Mouse (Mus musculus): ENCODE measurements around the gene Mrpl28. TPM values are rescaled to one million over a fixed set of nuclear protein-coding genes. Genes with fewer than 3 reads are reported as not detected.
A peak's percentile ranks its signal among the peaks of the same experiment; 100 is the strongest.

The Mrpl28 gene
- polyA plus RNA-seq, 2 experiments, result 58.0 to 121 TPM

GRCm38 (mm10) chr17:26115205-26115898 lies 7.9 kb upstream of the Mrpl28 start:
- no peak for DNase-seq (ENCODE audit: low read depth in 3 of 3, low spot score in 3 of 3)
- H3K27ac ChIP-seq, result no peak overlapping the region

DNA sequence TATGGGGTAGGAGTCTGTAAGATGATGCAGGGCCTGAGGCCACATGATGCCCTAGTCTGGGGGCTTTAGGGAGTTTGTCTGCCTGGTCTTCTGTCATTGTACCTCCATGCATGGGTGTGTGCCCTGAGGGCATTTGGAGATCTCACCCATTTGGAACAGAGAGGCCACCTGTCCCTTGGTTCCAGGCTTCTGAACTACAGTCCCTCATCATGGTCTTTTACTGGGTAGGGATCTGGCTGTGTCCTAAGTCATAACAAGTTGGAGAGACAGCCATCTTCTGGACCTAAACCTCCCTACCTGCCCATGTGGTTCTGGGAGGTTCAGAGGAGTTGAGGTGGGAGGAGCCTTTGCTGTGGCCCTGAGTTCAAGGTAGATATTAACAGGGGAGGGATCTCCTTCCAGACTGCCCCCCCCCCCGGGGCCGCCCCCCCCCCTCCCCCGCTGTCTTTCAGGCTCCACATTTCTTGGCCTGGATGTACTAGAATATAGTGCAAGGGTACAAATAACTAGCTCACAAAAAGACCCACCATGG lies 7.3 kb upstream of the Mrpl28 start:
- no peak overlapping the region for H3K9ac ChIP-seq (replicated peaks)
- TF ChIP-seq CTCF (IDR thresholded peaks at IDR 0.05; ENCODE audit: low read depth), result no peak
- no peak for TF ChIP-seq EP300 (IDR thresholded peaks at IDR 0.05; ENCODE audit: low read depth)
- no peak overlapping the region for H3K4me3 ChIP-seq (ENCODE audit: insufficient read depth in 1 of 2, low read depth in 2 of 2, low read length in 2 of 2)
- DNase-seq (ENCODE audit: low read depth in 3 of 3, low spot score in 3 of 3), result no peak
- peaks cover 2 to 13% of the 10 kb centered on the region in 2 experiments for H3K4me1 ChIP-seq (replicated peaks; ENCODE audit: control insufficient read depth in 2 of 2, insufficient read depth in 2 of 2, low read length in 1 of 2)
- H3K27ac ChIP-seq, result no peak overlapping the region
- H3K4me2 ChIP-seq (ENCODE audit: low read depth), result no peak overlapping the region
- no peak for ATAC-seq (ENCODE audit: insufficient read depth)
- no peaks in the 10 kb centered on the region for H3K9me3 ChIP-seq (ENCODE audit: control insufficient read depth, low read length)
- H3K27me3 ChIP-seq (ENCODE audit: control insufficient read depth, insufficient read depth, low read length), result peaks cover 43% of the 10 kb centered on the region
- H3K36me3 ChIP-seq (replicated peaks; ENCODE audit: control insufficient read depth, insufficient read depth, low read depth), result no peaks in the 10 kb centered on the region
- WGBS (ENCODE audit: insufficient replicate concordance), result 30% methylated on average over 2 of the region's 3 CpGs

More at GRCm38 (mm10) chr17:26115205-26115898, 7.9 kb upstream of the Mrpl28 start:
- 72% methylated on average over 7 of the region's 7 CpGs for WGBS (ENCODE audit: insufficient replicate concordance)
- Histone ChIP-seq H3K9ac (replicated peaks) (no peak overlapping the region), H3K9me3 (ENCODE audit: control insufficient read depth, low read length) (no peaks in the 10 kb centered on the region), H3K36me3 (replicated peaks; ENCODE audit: control insufficient read depth, insufficient read depth, low read depth) (no peaks in the 10 kb centered on the region), H3K4me1 (replicated peaks; ENCODE audit: control insufficient read depth in 2 of 2, insufficient read depth in 2 of 2, low read length in 1 of 2) (peaks cover 2 to 13% of the 10 kb centered on the region in 2 experiments), H3K4me3 (ENCODE audit: insufficient read depth in 1 of 2, low read depth in 2 of 2, low read length in 2 of 2) (no peak overlapping the region), H3K27me3 (ENCODE audit: control insufficient read depth, insufficient read depth, low read length) (peaks cover 50% of the 10 kb centered on the region), H3K4me2 (ENCODE audit: low read depth) (no peak overlapping the region)
- no peak for ATAC-seq (ENCODE audit: insufficient read depth)
- TF ChIP-seq EP300 (IDR thresholded peaks at IDR 0.05; ENCODE audit: low read depth) (no peak), CTCF (IDR thresholded peaks at IDR 0.05; ENCODE audit: low read depth) (no peak)

- Histone ChIP-seq H3K36me3 (replicated peaks; ENCODE audit: control insufficient read depth, insufficient read depth, low read depth) (no peaks in the 10 kb centered on the region), H3K27ac (no peak overlapping the region), H3K4me3 (ENCODE audit: insufficient read depth in 1 of 2, low read depth in 2 of 2, low read length in 2 of 2) (no peak overlapping the region), H3K9me3 (ENCODE audit: control insufficient read depth, low read length) (no peaks in the 10 kb centered on the region), H3K4me1 (replicated peaks; ENCODE audit: control insufficient read depth in 2 of 2, insufficient read depth in 2 of 2, low read length in 1 of 2) (peaks cover 2 to 13% of the 10 kb centered on the region in 2 experiments), H3K9ac (replicated peaks) (no peak overlapping the region), H3K4me2 (ENCODE audit: low read depth) (no peak overlapping the region), H3K27me3 (ENCODE audit: control insufficient read depth, insufficient read depth, low read length) (peaks cover 37% of the 10 kb centered on the region)
- no peak for ATAC-seq (ENCODE audit: insufficient read depth)
- 67% methylated on average over 17 of the region's 17 CpGs for WGBS (ENCODE audit: insufficient replicate concordance)
- TF ChIP-seq EP300 (IDR thresholded peaks at IDR 0.05; ENCODE audit: low read depth), result no peak
- no peak for TF ChIP-seq CTCF (IDR thresholded peaks at IDR 0.05; ENCODE audit: low read depth)
- DNase-seq (ENCODE audit: low read depth in 3 of 3, low spot score in 3 of 3), result no peak
These were observed 6.6 kb upstream of the Mrpl28 start for GRCm38 (mm10) chr17:26116503-26117258.

DNA sequence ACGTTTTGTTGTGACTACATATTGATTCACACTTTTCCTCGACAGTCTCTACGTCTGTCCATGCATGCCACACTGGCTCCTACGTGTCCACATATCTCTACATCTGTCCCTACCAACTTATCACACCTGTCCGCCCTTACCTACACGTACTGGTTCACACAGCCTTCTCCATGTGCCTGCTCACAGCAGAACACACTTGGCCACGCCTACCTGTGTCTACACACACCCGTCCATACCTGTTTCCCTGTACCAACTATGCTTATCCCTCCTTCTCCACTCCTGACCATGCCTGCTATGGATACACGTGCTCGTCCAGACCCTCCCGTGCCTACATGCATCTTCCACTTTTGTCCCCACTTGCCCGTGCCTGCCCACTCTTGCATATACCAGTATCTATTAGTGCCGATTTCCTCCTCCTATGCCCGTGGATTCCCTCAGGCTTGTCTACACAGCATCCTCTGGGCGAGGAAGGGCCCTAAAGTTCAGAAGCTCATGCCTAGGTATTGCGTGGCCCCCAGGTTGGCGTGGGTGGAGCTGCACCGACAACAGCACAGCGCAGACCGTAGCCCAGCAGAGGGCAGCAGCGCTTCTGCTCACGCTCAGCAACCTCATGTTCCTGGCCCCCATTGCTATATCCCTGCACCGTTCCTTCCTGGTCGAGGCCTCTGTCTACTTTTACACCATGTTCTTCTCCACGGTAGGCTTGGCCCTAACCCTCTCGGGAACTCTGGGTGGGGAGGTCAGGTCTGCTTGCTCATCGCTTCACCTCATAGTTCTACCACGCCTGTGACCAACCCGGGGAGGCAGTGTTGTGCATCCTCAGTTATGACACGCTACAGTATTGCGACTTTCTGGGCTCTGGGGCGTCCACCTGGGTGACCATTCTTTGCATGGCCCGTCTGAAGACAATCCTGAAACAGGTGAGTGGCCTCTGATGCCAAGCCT lies 3.3 kb upstream of the Mrpl28 start:
- ATAC-seq (ENCODE audit: insufficient read depth) (peak; percentile 19; the same call in 1 of the 2 replicates), DNase-seq (ENCODE audit: low read depth in 3 of 3, low spot score in 3 of 3) (peak in 2 of 3 experiments; percentile 37 to 45)
- Histone ChIP-seq H3K9ac (replicated peaks) (no peak overlapping the region), H3K9me3 (ENCODE audit: control insufficient read depth, low read length) (no peaks in the 10 kb centered on the region), H3K36me3 (replicated peaks; ENCODE audit: control insufficient read depth, insufficient read depth, low read depth) (no peaks in the 10 kb centered on the region), H3K4me1 (replicated peaks; ENCODE audit: control insufficient read depth in 2 of 2, insufficient read depth in 2 of 2, low read length in 1 of 2) (peaks cover 6 to 12% of the 10 kb centered on the region in 2 experiments), H3K4me2 (ENCODE audit: low read depth) (no peak overlapping the region), H3K4me3 (ENCODE audit: insufficient read depth in 1 of 2, low read depth in 2 of 2, low read length in 2 of 2) (no peak overlapping the region), H3K27ac (no peak overlapping the region), H3K27me3 (ENCODE audit: control insufficient read depth, insufficient read depth, low read length) (peaks cover 7% of the 10 kb centered on the region)
- 35% methylated on average over 33 of the region's 33 CpGs for WGBS (ENCODE audit: insufficient replicate concordance)
- TF ChIP-seq CTCF (IDR thresholded peaks at IDR 0.05; ENCODE audit: low read depth) (peak; percentile 94), EP300 (IDR thresholded peaks at IDR 0.05; ENCODE audit: low read depth) (no peak)

Measured in liver, embryonic 14.5 days (tissue).